Mouse (Mus musculus): ENCODE results near the gene Slc9a6. TPM values are rescaled to one million over a fixed set of nuclear protein-coding genes. Genes with fewer than 3 reads are reported as not detected.

Slc9a6 gene
- 11.6 TPM for polyA plus RNA-seq (2014; fragmentation: Illumina TruSeq; extraction: RNeasy Lipid Tissue Mini Kit (QIAGEN cat#74804); ENCODE audit: low read depth, low replicate concordance)

DNA sequence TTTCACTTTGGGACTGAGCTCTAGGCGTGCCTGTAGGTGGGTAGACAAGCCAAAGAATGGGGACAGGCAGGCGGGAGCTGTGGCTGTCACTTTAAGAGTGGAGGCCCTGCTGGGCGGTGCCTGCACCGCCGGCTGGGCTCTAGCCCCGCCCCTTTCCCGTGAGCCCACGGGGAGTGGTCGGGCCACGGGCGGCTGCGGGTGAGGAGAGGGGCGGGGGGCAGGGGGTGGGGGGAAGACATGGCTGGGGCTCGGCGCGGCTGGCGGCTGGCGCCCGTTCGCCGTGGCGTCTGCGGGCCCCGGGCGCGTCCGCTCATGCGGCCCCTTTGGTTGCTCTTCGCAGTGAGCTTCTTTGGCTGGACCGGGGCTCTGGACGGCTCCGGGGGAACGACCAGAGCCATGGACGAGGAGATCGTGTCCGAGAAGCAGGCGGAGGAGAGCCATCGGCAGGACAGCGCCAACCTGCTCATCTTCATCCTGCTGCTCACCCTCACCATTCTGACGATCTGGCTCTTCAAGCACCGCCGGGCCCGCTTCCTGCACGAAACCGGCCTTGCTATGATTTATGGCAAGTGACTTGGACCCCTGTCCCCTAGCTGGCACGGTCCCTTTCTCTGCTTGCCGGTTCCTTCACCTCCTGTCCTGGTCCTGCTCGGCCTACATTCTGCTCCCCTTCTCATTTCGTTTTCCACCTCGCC lies at the start of gene Slc9a6:
Gene Slc9a6, plus strand, starts transcription at position 135 of the 695 bp plus-strand sequence.

DNA sequence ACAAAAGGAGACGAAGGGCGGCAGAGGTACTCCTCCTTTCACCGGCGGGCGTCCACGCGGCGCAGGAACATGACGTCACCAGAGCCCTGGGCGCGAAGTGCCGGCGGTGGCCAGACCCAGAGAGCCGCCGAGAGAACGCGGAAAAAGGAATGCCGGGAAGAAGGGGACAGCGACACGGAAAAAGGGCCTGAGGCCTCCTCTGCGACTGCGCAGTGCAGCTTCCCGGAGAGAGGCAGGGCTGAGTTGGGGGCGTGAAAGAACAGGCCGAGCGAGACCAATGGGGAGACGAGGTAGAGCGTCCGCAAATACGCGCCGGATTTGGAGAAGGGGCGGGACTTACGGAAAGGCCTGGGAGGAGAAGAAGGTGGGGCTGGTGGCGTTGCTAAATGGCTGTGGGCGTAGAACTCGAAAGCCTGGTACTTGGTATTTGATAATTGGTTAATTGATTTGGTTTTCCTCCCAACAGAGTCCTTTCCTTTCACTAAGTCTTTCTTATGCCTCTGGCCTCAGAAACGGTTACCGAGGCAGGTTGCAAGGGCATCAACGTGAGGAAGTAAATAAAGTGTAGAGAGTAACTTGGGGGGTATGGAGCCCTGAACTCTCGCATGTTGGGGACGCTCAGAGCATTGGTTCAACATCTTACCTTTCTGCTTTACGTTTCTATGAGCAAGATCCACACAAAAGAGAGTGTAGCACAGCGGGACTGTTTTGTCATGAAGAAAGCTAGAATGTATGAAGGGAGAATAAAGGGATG lies 11.5 kb upstream of the Slc9a6 start, which contains the start of gene Mmgt1:
Gene Mmgt1, minus strand, starts transcription at position 183 of the 754 bp plus-strand sequence.

Other genes with a start within 250 kb of the Slc9a6 start
- not detected for gene Smim10l2a, start 235.2 kb upstream of the Slc9a6 start, polyA plus RNA-seq (2014; fragmentation: Illumina TruSeq; extraction: RNeasy Lipid Tissue Mini Kit (QIAGEN cat#74804); ENCODE audit: low read depth, low replicate concordance)
- gene Gm2174, start 161.8 kb upstream of the Slc9a6 start, polyA plus RNA-seq (2014; fragmentation: Illumina TruSeq; extraction: RNeasy Lipid Tissue Mini Kit (QIAGEN cat#74804); ENCODE audit: low read depth, low replicate concordance): not detected
- gene Ints6l, start 154.9 kb upstream of the Slc9a6 start, polyA plus RNA-seq (2014; fragmentation: Illumina TruSeq; extraction: RNeasy Lipid Tissue Mini Kit (QIAGEN cat#74804); ENCODE audit: low read depth, low replicate concordance): 8.4 TPM
- gene Gm10477, start 85.0 kb upstream of the Slc9a6 start, polyA plus RNA-seq (2014; fragmentation: Illumina TruSeq; extraction: RNeasy Lipid Tissue Mini Kit (QIAGEN cat#74804); ENCODE audit: low read depth, low replicate concordance): not detected
- not detected for gene Gm648, start 60.2 kb upstream of the Slc9a6 start, polyA plus RNA-seq (2014; fragmentation: Illumina TruSeq; extraction: RNeasy Lipid Tissue Mini Kit (QIAGEN cat#74804); ENCODE audit: low read depth, low replicate concordance)
- gene Mmgt1, start 11.7 kb upstream of the Slc9a6 start, polyA plus RNA-seq (2014; fragmentation: Illumina TruSeq; extraction: RNeasy Lipid Tissue Mini Kit (QIAGEN cat#74804); ENCODE audit: low read depth, low replicate concordance): 38.5 TPM
- gene Fhl1, start 122.0 kb downstream of the Slc9a6 start, polyA plus RNA-seq (2014; fragmentation: Illumina TruSeq; extraction: RNeasy Lipid Tissue Mini Kit (QIAGEN cat#74804); ENCODE audit: low read depth, low replicate concordance): 7.3 TPM
- gene Map7d3, start 212.6 kb downstream of the Slc9a6 start, polyA plus RNA-seq (2014; fragmentation: Illumina TruSeq; extraction: RNeasy Lipid Tissue Mini Kit (QIAGEN cat#74804); ENCODE audit: low read depth, low replicate concordance): not detected